Mouse (Mus musculus) megakaryocyte, adult 5-6 weeks (primary cell): Measurements from ENCODE around the gene Cyb5d2. TPM values are rescaled to one million over a fixed set of nuclear protein-coding genes. Genes with fewer than 3 reads are reported as not detected.

Experiments used
- ATAC-seq: 2 replicates; pipeline ENCODE4 v1.8.0; 2016; ENCODE audit warnings: mild to moderate bottlenecking, inconsistent platforms; ENCODE audit not compliant: poor library complexity, severe bottlenecking
- total RNA-seq, 2 experiments: library from RNA; stranded (forward) in 1 of 2; stranded (reverse) in 1 of 2; fragments of 153-499, 151-499 nt in 1 of 2; fragments of 221-1000, 200-1000 nt in 1 of 2; gene quantifications; 2 replicates each; pipeline versions ENCODE4 v1.2.3 to v1.2.4; 2015 to 2017

Gene Cyb5d2
- total RNA-seq (2015) (2.9 and 4.0 TPM in 2 replicates), total RNA-seq (2017) (3.9 and 5.6 TPM in 2 replicates)

- ATAC-seq, result peak; percentile 98
These were observed at the start of gene Cyb5d2, which contains the start of gene Zzef1 for GRCm38 (mm10) chr11:72795455-72796295. Cyb5d2 (minus strand) TSS chr11:72796142. Zzef1 (plus strand) TSS chr11:72796226.

- no peak for ATAC-seq
These were observed 49.6 kb upstream of the Cyb5d2 start for GRCm38 (mm10) chr11:72845526-72845925.

- ATAC-seq, result no peak
These were observed 47.6 kb upstream of the Cyb5d2 start for GRCm38 (mm10) chr11:72843576-72843975.

- no peak for ATAC-seq
These were observed 46.8 kb upstream of the Cyb5d2 start for GRCm38 (mm10) chr11:72842731-72843130.

GRCm38 (mm10) chr11:72829869-72830268, 33.9 kb upstream of the Cyb5d2 start:
- no peak for ATAC-seq

- no peak for ATAC-seq
These were observed 25.1 kb upstream of the Cyb5d2 start for GRCm38 (mm10) chr11:72821041-72821440.

- no peak for ATAC-seq
These were observed 22.1 kb upstream of the Cyb5d2 start for GRCm38 (mm10) chr11:72818067-72818466.

GRCm38 (mm10) chr11:72816859-72817258, 20.9 kb upstream of the Cyb5d2 start:
- no peak for ATAC-seq

GRCm38 (mm10) chr11:72814188-72814587, 18.2 kb upstream of the Cyb5d2 start:
- ATAC-seq, result no peak

GRCm38 (mm10) chr11:72813687-72814086, 17.7 kb upstream of the Cyb5d2 start:
- ATAC-seq, result no peak

GRCm38 (mm10) chr11:72807992-72808391, 12.1 kb upstream of the Cyb5d2 start:
- ATAC-seq, result no peak

GRCm38 (mm10) chr11:72806556-72806955, 10.6 kb upstream of the Cyb5d2 start:
- ATAC-seq, result no peak

- no peak for ATAC-seq
These were observed 9.3 kb upstream of the Cyb5d2 start for GRCm38 (mm10) chr11:72805232-72805631.

GRCm38 (mm10) chr11:72804586-72804985, 8.6 kb upstream of the Cyb5d2 start:
- no peak for ATAC-seq

- ATAC-seq, result no peak
These were observed 7.1 kb upstream of the Cyb5d2 start for GRCm38 (mm10) chr11:72803038-72803437.

- ATAC-seq, result no peak
These were observed 5.2 kb upstream of the Cyb5d2 start for GRCm38 (mm10) chr11:72801182-72801581.

- no peak for ATAC-seq
These were observed 2.2 kb upstream of the Cyb5d2 start for GRCm38 (mm10) chr11:72798112-72798511.

- no peak for ATAC-seq
These were observed 914 bp upstream of the Cyb5d2 start for GRCm38 (mm10) chr11:72796773-72797338.

GRCm38 (mm10) chr11:72796296-72796687, 350 bp upstream of the Cyb5d2 start:
- ATAC-seq, result peak; percentile 11; the same call in 1 of the 2 replicates

- ATAC-seq, result 0 out of 2 replicates have a peak, but pooled peaks have one; percentile 1
These were observed 840 bp downstream of the Cyb5d2 start for GRCm38 (mm10) chr11:72795149-72795454.

GRCm38 (mm10) chr11:72792033-72792432, 3.9 kb downstream of the Cyb5d2 start:
- no peak for ATAC-seq

GRCm38 (mm10) chr11:72782503-72782902, 13.4 kb downstream of the Cyb5d2 start:
- peak; percentile 78 for ATAC-seq
